Mouse (Mus musculus): ENCODE data around the gene Atp5h. TPM values are rescaled to one million over a fixed set of nuclear protein-coding genes. Genes with fewer than 3 reads are reported as not detected.
"Not testable (repeated sequence)": the region's sequence is repeated elsewhere in the genome, so short reads cannot be mapped to it uniquely, and the experiment has no call there.

The Atp5h gene
- polyA plus RNA-seq, 2 experiments: 334 to 620 TPM

- not testable (repeated sequence) for H3K9ac ChIP-seq (replicated peaks); H3K9me3 ChIP-seq (ENCODE audit: control insufficient read depth, low read length); H3K27me3 ChIP-seq (ENCODE audit: control insufficient read depth, insufficient read depth, low read length); ATAC-seq (ENCODE audit: insufficient read depth); H3K4me1 ChIP-seq (replicated peaks; ENCODE audit: control insufficient read depth in 2 of 2, insufficient read depth in 2 of 2, low read length in 1 of 2); H3K27ac ChIP-seq; H3K36me3 ChIP-seq (replicated peaks; ENCODE audit: control insufficient read depth, insufficient read depth, low read depth); H3K4me3 ChIP-seq (ENCODE audit: insufficient read depth in 1 of 2, low read depth in 2 of 2, low read length in 2 of 2); DNase-seq (ENCODE audit: low read depth in 3 of 3, low spot score in 3 of 3); H3K4me2 ChIP-seq (ENCODE audit: low read depth)
- 65% methylated on average over 6 of the region's 6 CpGs for WGBS (ENCODE audit: insufficient replicate concordance)
- peak; percentile 28; the same call in 1 of the 2 replicates for TF ChIP-seq CTCF (IDR thresholded peaks at IDR 0.05; ENCODE audit: low read depth)
Measured at GRCm38 (mm10) chr11:115454822-115455221, 35.1 kb upstream of the Atp5h start.

- no peak overlapping the region for H3K4me2 ChIP-seq (ENCODE audit: low read depth)
- TF ChIP-seq CTCF (IDR thresholded peaks at IDR 0.05; ENCODE audit: low read depth): no peak
- no peak for TF ChIP-seq EP300 (IDR thresholded peaks at IDR 0.05; ENCODE audit: low read depth)
- no peak overlapping the region for H3K4me3 ChIP-seq (ENCODE audit: insufficient read depth in 1 of 2, low read depth in 2 of 2, low read length in 2 of 2)
- H3K27me3 ChIP-seq (ENCODE audit: control insufficient read depth, insufficient read depth, low read length): no peaks in the 10 kb centered on the region
- no peak for DNase-seq (ENCODE audit: low read depth in 3 of 3, low spot score in 3 of 3)
- 64% methylated on average over 4 of the region's 4 CpGs for WGBS (ENCODE audit: insufficient replicate concordance)
- no peak for ATAC-seq (ENCODE audit: insufficient read depth)
- H3K4me1 ChIP-seq (replicated peaks; ENCODE audit: control insufficient read depth in 2 of 2, insufficient read depth in 2 of 2, low read length in 1 of 2): peaks cover 0 to 12% of the 10 kb centered on the region in 2 experiments; a peak in 2 of 4 replicates
- H3K27ac ChIP-seq: no peak overlapping the region
- no peak overlapping the region for H3K9ac ChIP-seq (replicated peaks)
- H3K9me3 ChIP-seq (ENCODE audit: control insufficient read depth, low read length): no peaks in the 10 kb centered on the region
- no peaks in the 10 kb centered on the region for H3K36me3 ChIP-seq (replicated peaks; ENCODE audit: control insufficient read depth, insufficient read depth, low read depth)
Measured at GRCm38 (mm10) chr11:115453306-115453705, 33.5 kb upstream of the Atp5h start.

GRCm38 (mm10) chr11:115452281-115452860 is 32.6 kb upstream of the Atp5h start:
- no peak overlapping the region for H3K4me2 ChIP-seq (ENCODE audit: low read depth)
- no peaks in the 10 kb centered on the region for H3K27me3 ChIP-seq (ENCODE audit: control insufficient read depth, insufficient read depth, low read length)
- H3K4me1 ChIP-seq (replicated peaks; ENCODE audit: control insufficient read depth in 2 of 2, insufficient read depth in 2 of 2, low read length in 1 of 2): peaks cover 0 to 12% of the 10 kb centered on the region in 2 experiments; a peak in 2 of 4 replicates
- ATAC-seq (ENCODE audit: insufficient read depth): no peak
- no peak overlapping the region for H3K27ac ChIP-seq
- H3K36me3 ChIP-seq (replicated peaks; ENCODE audit: control insufficient read depth, insufficient read depth, low read depth): no peaks in the 10 kb centered on the region
- no peak overlapping the region for H3K9ac ChIP-seq (replicated peaks)
- no peak for DNase-seq (ENCODE audit: low read depth in 3 of 3, low spot score in 3 of 3)
- WGBS (ENCODE audit: insufficient replicate concordance): 60% methylated on average over 7 of the region's 7 CpGs
- TF ChIP-seq EP300 (IDR thresholded peaks at IDR 0.05; ENCODE audit: low read depth): no peak
- no peak for TF ChIP-seq CTCF (IDR thresholded peaks at IDR 0.05; ENCODE audit: low read depth)
- no peaks in the 10 kb centered on the region for H3K9me3 ChIP-seq (ENCODE audit: control insufficient read depth, low read length)
- no peak overlapping the region for H3K4me3 ChIP-seq (ENCODE audit: insufficient read depth in 1 of 2, low read depth in 2 of 2, low read length in 2 of 2)

- WGBS (ENCODE audit: insufficient replicate concordance): 56% methylated on average over 8 of the region's 8 CpGs
- no peaks in the 10 kb centered on the region for H3K27me3 ChIP-seq (ENCODE audit: control insufficient read depth, insufficient read depth, low read length)
- TF ChIP-seq CTCF (IDR thresholded peaks at IDR 0.05; ENCODE audit: low read depth): no peak
- no peak for TF ChIP-seq EP300 (IDR thresholded peaks at IDR 0.05; ENCODE audit: low read depth)
- no peak overlapping the region for H3K27ac ChIP-seq
- H3K36me3 ChIP-seq (replicated peaks; ENCODE audit: control insufficient read depth, insufficient read depth, low read depth): no peaks in the 10 kb centered on the region
- peaks cover 0 to 17% of the 10 kb centered on the region in 2 experiments; a peak in 2 of 4 replicates for H3K4me1 ChIP-seq (replicated peaks; ENCODE audit: control insufficient read depth in 2 of 2, insufficient read depth in 2 of 2, low read length in 1 of 2)
- ATAC-seq (ENCODE audit: insufficient read depth) (no peak), DNase-seq (ENCODE audit: low read depth in 3 of 3, low spot score in 3 of 3) (no peak)
- H3K4me3 ChIP-seq (ENCODE audit: insufficient read depth in 1 of 2, low read depth in 2 of 2, low read length in 2 of 2): no peak overlapping the region
- H3K9ac ChIP-seq (replicated peaks): no peak overlapping the region
- no peaks in the 10 kb centered on the region for H3K9me3 ChIP-seq (ENCODE audit: control insufficient read depth, low read length)
- H3K4me2 ChIP-seq (ENCODE audit: low read depth): no peak overlapping the region
Measured at GRCm38 (mm10) chr11:115451781-115452241, 32.0 kb upstream of the Atp5h start.

GRCm38 (mm10) chr11:115450176-115450575 is 30.4 kb upstream of the Atp5h start:
- DNase-seq (ENCODE audit: low read depth in 3 of 3, low spot score in 3 of 3): no peak
- no peaks in the 10 kb centered on the region for H3K27me3 ChIP-seq (ENCODE audit: control insufficient read depth, insufficient read depth, low read length)
- H3K9ac ChIP-seq (replicated peaks): no peak overlapping the region
- H3K4me1 ChIP-seq (replicated peaks; ENCODE audit: control insufficient read depth in 2 of 2, insufficient read depth in 2 of 2, low read length in 1 of 2): peaks cover 0 to 20% of the 10 kb centered on the region in 2 experiments; a peak in 2 of 4 replicates
- no peak for TF ChIP-seq CTCF (IDR thresholded peaks at IDR 0.05; ENCODE audit: low read depth)
- no peak for TF ChIP-seq EP300 (IDR thresholded peaks at IDR 0.05; ENCODE audit: low read depth)
- 68% methylated on average over 7 of the region's 7 CpGs for WGBS (ENCODE audit: insufficient replicate concordance)
- H3K4me2 ChIP-seq (ENCODE audit: low read depth): no peak overlapping the region
- no peaks in the 10 kb centered on the region for H3K9me3 ChIP-seq (ENCODE audit: control insufficient read depth, low read length)
- no peaks in the 10 kb centered on the region for H3K36me3 ChIP-seq (replicated peaks; ENCODE audit: control insufficient read depth, insufficient read depth, low read depth)
- no peak overlapping the region for H3K27ac ChIP-seq
- H3K4me3 ChIP-seq (ENCODE audit: insufficient read depth in 1 of 2, low read depth in 2 of 2, low read length in 2 of 2): no peak overlapping the region
- ATAC-seq (ENCODE audit: insufficient read depth): no peak
